Mouse (Mus musculus): Measurements from ENCODE around the gene Sufu.
A peak's percentile ranks its signal among the peaks of the same experiment; 100 is the strongest.

DNA sequence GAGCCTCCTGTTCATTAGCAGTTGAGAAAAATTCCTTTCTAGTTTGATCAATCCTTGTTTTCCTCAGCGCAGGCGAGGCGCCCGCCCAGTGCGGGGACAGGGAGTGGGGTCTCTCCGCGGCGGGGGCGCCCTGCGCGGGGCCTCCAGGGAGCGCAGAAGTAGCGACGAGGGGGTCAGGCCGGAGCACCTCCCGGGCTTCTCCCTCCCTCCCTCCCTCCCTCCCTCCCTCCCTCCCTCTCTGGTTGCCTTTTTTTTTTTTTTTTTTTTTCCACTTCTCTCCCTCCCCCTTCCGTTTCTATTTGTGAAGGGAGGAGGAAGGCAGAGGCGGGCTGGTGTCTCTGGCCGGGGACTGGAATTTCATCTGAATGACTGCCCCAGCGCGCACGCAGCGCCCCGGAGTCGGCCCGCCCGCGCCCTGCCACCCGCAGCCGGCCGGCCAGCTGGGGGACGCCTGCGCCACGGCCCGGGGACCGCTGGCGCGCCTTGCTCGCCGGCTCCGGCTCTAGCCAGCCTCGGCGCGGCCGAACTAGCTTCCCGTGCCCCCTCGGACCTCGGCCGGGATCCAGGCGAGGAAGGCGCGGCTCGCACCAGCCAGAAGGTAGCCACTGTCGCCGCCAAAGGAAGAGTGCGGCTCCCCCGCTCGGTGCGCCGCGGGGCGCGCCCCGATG is 104.8 kb downstream of the Sufu start, which contains the start of gene Trim8:
- TF ChIP-seq CTCF (IDR thresholded peaks at IDR 0.05; ENCODE audit: borderline replicate concordance, insufficient read depth, low read depth, low read length) (no peak), POLR2A (IDR thresholded peaks at IDR 0.05; ENCODE audit: borderline replicate concordance, insufficient read depth, low read length) (peak; percentile 49; the same call in 1 of the 2 replicates)

Data from cerebellum, adult 2 months (tissue).